ENCODE assay signal across 9 mouse cellular contexts in genomic region chr11:74866640-74867039, GRCm38 (mm10). TPM values are rescaled to one million over a fixed set of nuclear protein-coding genes. Genes with fewer than 3 reads are reported as not detected.
A peak's percentile ranks its signal among the peaks of the same experiment; 100 is the strongest.
DNase-seq lines count a peak whose midpoint lies in the region; ATAC-seq and TF ChIP-seq lines count a peak whose summit lies in the region.
"Had no signal": no experiment of that assay in that cellular context is flagged by ENCODE, and none has a peak within 500 bp of the region (broad histone marks: within the 10 kb centered on the region; RNA-seq: fewer than 3 reads in every experiment).

No protein-coding gene starts in this region.

- TF ChIP-seq CTCF in midbrain, postnatal 0 days (IDR thresholded peaks at IDR 0.05) = no peak
- no peak for TF ChIP-seq CTCF in stomach, postnatal 0 days (IDR thresholded peaks at IDR 0.05; ENCODE audit: low read depth)

- intact Hi-C loops in heart, postnatal 10 days (cut with DNase I) = no loop called here

- 89% methylated on average over 4 of the region's 4 CpGs for WGBS in midbrain, postnatal 0 days
- WGBS in midbrain, embryonic 13.5 days = 90% methylated on average over 4 of the region's 4 CpGs
- 48% methylated on average over 4 of the region's 4 CpGs for WGBS in stomach, postnatal 0 days

- peaks cover 61% of the 10 kb centered on the region for H3K36me3 ChIP-seq in midbrain, postnatal 0 days (ENCODE audit: insufficient read depth, low read length)
- peaks cover 65% of the 10 kb centered on the region for H3K36me3 ChIP-seq in midbrain, embryonic 13.5 days
- H3K36me3 ChIP-seq in stomach, postnatal 0 days (ENCODE audit: control insufficient read depth, insufficient read depth, low read length) = no peaks in the 10 kb centered on the region; the same call in 1 of the 2 replicates

- H3K4me1 ChIP-seq in midbrain, postnatal 0 days (ENCODE audit: insufficient read depth, low read length) = peaks cover 3% of the 10 kb centered on the region
- peaks cover 28% of the 10 kb centered on the region for H3K4me1 ChIP-seq in midbrain, embryonic 13.5 days (replicated peaks)
- no peaks in the 10 kb centered on the region for H3K4me1 ChIP-seq in stomach, postnatal 0 days (replicated peaks; ENCODE audit: control insufficient read depth, insufficient read depth)

- H3K27me3 ChIP-seq in midbrain, postnatal 0 days (ENCODE audit: insufficient read depth, low read length) = no peaks in the 10 kb centered on the region
- H3K27me3 ChIP-seq in midbrain, embryonic 13.5 days = no peaks in the 10 kb centered on the region
- no peaks in the 10 kb centered on the region for H3K27me3 ChIP-seq in stomach, postnatal 0 days (ENCODE audit: control insufficient read depth, insufficient read depth, low read length)
- H3K27me3 ChIP-seq: midbrain, embryonic 12.5 days had no signal

- ATAC-seq in midbrain, postnatal 0 days (ENCODE audit: low FRiP score) = no peak; the same call in 1 of the 2 replicates
- ATAC-seq in midbrain, embryonic 13.5 days = no peak
- ATAC-seq in stomach, postnatal 0 days (ENCODE audit: low FRiP score, low TSS enrichment) = peak; percentile 15; the same call in 1 of the 2 replicates
- ATAC-seq in megakaryocyte, adult 5-6 weeks (ENCODE audit: poor library complexity, severe bottlenecking) = no peak

- no peak for TF ChIP-seq EP300 in stomach, postnatal 0 days (optimal IDR thresholded peaks at IDR 0.05)

- H3K9ac ChIP-seq in midbrain, postnatal 0 days (replicated peaks; ENCODE audit: low read length, poor library complexity, severe bottlenecking) = no peak overlapping the region
- H3K9ac ChIP-seq in midbrain, embryonic 13.5 days (replicated peaks) = no peak overlapping the region
- H3K9ac ChIP-seq in stomach, postnatal 0 days (ENCODE audit: low read length) = no peak overlapping the region
- H3K9ac ChIP-seq: midbrain, embryonic 12.5 days had no signal

- no peaks in the 10 kb centered on the region for H3K9me3 ChIP-seq in midbrain, postnatal 0 days (ENCODE audit: low read length)
- H3K9me3 ChIP-seq in midbrain, embryonic 13.5 days = no peaks in the 10 kb centered on the region
- H3K9me3 ChIP-seq in stomach, postnatal 0 days (ENCODE audit: control insufficient read depth, low read length) = no peaks in the 10 kb centered on the region
- H3K9me3 ChIP-seq: midbrain, embryonic 12.5 days had no signal

- peak; percentile 69 for DNase-seq in adrenal gland, postnatal 14 days
- DNase-seq in adrenal gland, adult 8-10 months = no peak
- DNase-seq in midbrain, postnatal 0 days (ENCODE audit: low spot score) = peak; percentile 86
- peak; percentile 85 to 89 for DNase-seq in heart, postnatal 10 days
- no peak for DNase-seq in stomach, postnatal 0 days (ENCODE audit: low spot score)
- no peak for DNase-seq in T-cell, adult 2 months (ENCODE audit: low spot score)

- H3K4me3 ChIP-seq in midbrain, postnatal 0 days (ENCODE audit: low read depth, low read length) = no peak overlapping the region
- no peak overlapping the region for H3K4me3 ChIP-seq in midbrain, embryonic 13.5 days (replicated peaks)
- no peak overlapping the region for H3K4me3 ChIP-seq in stomach, postnatal 0 days (ENCODE audit: low read depth, low read length)
- H3K4me3 ChIP-seq: midbrain, embryonic 12.5 days had no signal

- 0 out of 2 replicates have a peak overlapping the region, but pooled peaks have one; percentile 6 for H3K27ac ChIP-seq in midbrain, postnatal 0 days (ENCODE audit: low read depth, low read length)
- H3K27ac ChIP-seq in midbrain, embryonic 13.5 days = no peak overlapping the region
- peak overlapping the region; percentile 56 for H3K27ac ChIP-seq in stomach, postnatal 0 days (replicated peaks)
- H3K27ac ChIP-seq: midbrain, embryonic 12.5 days had no signal

- no peak overlapping the region for H3K4me2 ChIP-seq in midbrain, postnatal 0 days (ENCODE audit: low read depth, low read length, poor library complexity, severe bottlenecking)
- no peak overlapping the region for H3K4me2 ChIP-seq in midbrain, embryonic 13.5 days (replicated peaks)
- H3K4me2 ChIP-seq in stomach, postnatal 0 days (replicated peaks; ENCODE audit: low read depth) = no peak overlapping the region
- H3K4me2 ChIP-seq: midbrain, embryonic 12.5 days had no signal

RNA-seq across cellular contexts. Expression of gene Sgsm2, which starts 30.2 kb away (rescaled TPM):
- total RNA-seq in adrenal gland, postnatal 14 days (2021) = 21.3 and 22.4 TPM in 2 replicates
- 10 to 100 TPM; 29.2 to 30.5 (median 30.0) TPM for total RNA-seq in adrenal gland, adult 8-10 months (2022)
- 49.1 and 62.8 TPM in 2 replicates for total RNA-seq in midbrain, postnatal 0 days (2014; rRNA removed)
- polyA plus RNA-seq in midbrain, postnatal 0 days (2015; fragmentation: Nextera tagmentation; extraction: Ambion mirVana) = 28.1 and 28.8 TPM in 2 replicates
- 18.8 and 20.8 TPM in 2 replicates for polyA plus RNA-seq in midbrain, embryonic 13.5 days (2015; fragmentation: Nextera tagmentation; extraction: Ambion mirVana)
- 10 to 100 TPM; 12.2 to 12.9 TPM for total RNA-seq in heart, postnatal 10 days (2021)
- polyA plus RNA-seq in stomach, postnatal 0 days (2015; fragmentation: Nextera tagmentation; extraction: Ambion mirVana) = 3.4 and 4.1 TPM in 2 replicates
- total RNA-seq in megakaryocyte, adult 5-6 weeks (2015) = 0.64 and 1.1 TPM in 2 replicates
- total RNA-seq in megakaryocyte, adult 5-6 weeks (2017) = 1.2 and 1.6 TPM in 2 replicates

RNA-seq across cellular contexts. Expression of gene Tsr1, which starts 31.2 kb away (rescaled TPM):
- 42.1 and 44.6 TPM in 2 replicates for total RNA-seq in adrenal gland, postnatal 14 days (2021)
- total RNA-seq in adrenal gland, adult 8-10 months (2022) = 10 to 100 TPM; 40.9 to 45.4 (median 41.3) TPM
- total RNA-seq in midbrain, postnatal 0 days (2014; rRNA removed) = 23.6 and 28.6 TPM in 2 replicates
- 21.2 and 22.9 TPM in 2 replicates for polyA plus RNA-seq in midbrain, postnatal 0 days (2015; fragmentation: Nextera tagmentation; extraction: Ambion mirVana)
- polyA plus RNA-seq in midbrain, embryonic 13.5 days (2015; fragmentation: Nextera tagmentation; extraction: Ambion mirVana) = 28.1 and 32.1 TPM in 2 replicates
- total RNA-seq in heart, postnatal 10 days (2021) = 10 to 100 TPM; 17.1 to 20.1 TPM
- polyA plus RNA-seq in stomach, postnatal 0 days (2015; fragmentation: Nextera tagmentation; extraction: Ambion mirVana) = 22.3 and 22.5 TPM in 2 replicates
- total RNA-seq in megakaryocyte, adult 5-6 weeks (2015) = 7.7 and 9.1 TPM in 2 replicates
- 17.3 and 18.7 TPM in 2 replicates for total RNA-seq in megakaryocyte, adult 5-6 weeks (2017)

RNA-seq across cellular contexts. Expression of gene Mnt, which starts 35.9 kb away (rescaled TPM):
- total RNA-seq in adrenal gland, postnatal 14 days (2021) = 22.8 and 29.9 TPM in 2 replicates
- total RNA-seq in adrenal gland, adult 8-10 months (2022) = 10 to 100 TPM; 24.4 to 36.0 (median 27.1) TPM
- 17.6 and 18.6 TPM in 2 replicates for total RNA-seq in midbrain, postnatal 0 days (2014; rRNA removed)
- polyA plus RNA-seq in midbrain, postnatal 0 days (2015; fragmentation: Nextera tagmentation; extraction: Ambion mirVana) = 7.4 and 8.4 TPM in 2 replicates
- 8.4 and 9.1 TPM in 2 replicates for polyA plus RNA-seq in midbrain, embryonic 13.5 days (2015; fragmentation: Nextera tagmentation; extraction: Ambion mirVana)
- total RNA-seq in heart, postnatal 10 days (2021) = 10 to 100 TPM; 12.1 to 14.6 TPM
- 2.5 and 2.6 TPM in 2 replicates for polyA plus RNA-seq in stomach, postnatal 0 days (2015; fragmentation: Nextera tagmentation; extraction: Ambion mirVana)
- total RNA-seq in megakaryocyte, adult 5-6 weeks (2015) = 14.5 and 17.0 TPM in 2 replicates
- total RNA-seq in megakaryocyte, adult 5-6 weeks (2017) = 3.8 and 6.1 TPM in 2 replicates

RNA-seq across cellular contexts. Expression of gene Smg6, which starts 59.0 kb away (rescaled TPM):
- total RNA-seq in adrenal gland, postnatal 14 days (2021) = 21.9 and 23.1 TPM in 2 replicates
- 10 to 100 TPM; 24.7 to 41.9 (median 33.3) TPM for total RNA-seq in adrenal gland, adult 8-10 months (2022)
- 26.6 and 27.7 TPM in 2 replicates for total RNA-seq in midbrain, postnatal 0 days (2014; rRNA removed)
- polyA plus RNA-seq in midbrain, postnatal 0 days (2015; fragmentation: Nextera tagmentation; extraction: Ambion mirVana) = 10.0 and 11.9 TPM in 2 replicates
- polyA plus RNA-seq in midbrain, embryonic 13.5 days (2015; fragmentation: Nextera tagmentation; extraction: Ambion mirVana) = 20.2 and 21.0 TPM in 2 replicates
- total RNA-seq in heart, postnatal 10 days (2021) = 10 to 100 TPM; 24.1 to 25.3 TPM
- polyA plus RNA-seq in stomach, postnatal 0 days (2015; fragmentation: Nextera tagmentation; extraction: Ambion mirVana) = 6.1 and 6.7 TPM in 2 replicates
- 13.4 and 15.9 TPM in 2 replicates for total RNA-seq in megakaryocyte, adult 5-6 weeks (2015)
- 18.3 and 20.5 TPM in 2 replicates for total RNA-seq in megakaryocyte, adult 5-6 weeks (2017)

RNA-seq across cellular contexts. Expression of gene Srr, which starts 59.1 kb away (rescaled TPM):
- total RNA-seq in adrenal gland, postnatal 14 days (2021) = 50.6 and 51.5 TPM in 2 replicates
- 10 to 100 TPM; 31.0 to 54.6 (median 51.0) TPM for total RNA-seq in adrenal gland, adult 8-10 months (2022)
- 40.5 and 43.1 TPM in 2 replicates for total RNA-seq in midbrain, postnatal 0 days (2014; rRNA removed)
- polyA plus RNA-seq in midbrain, postnatal 0 days (2015; fragmentation: Nextera tagmentation; extraction: Ambion mirVana) = 35.6 and 37.6 TPM in 2 replicates
- 31.5 and 32.9 TPM in 2 replicates for polyA plus RNA-seq in midbrain, embryonic 13.5 days (2015; fragmentation: Nextera tagmentation; extraction: Ambion mirVana)
- 10 to 100 TPM; 33.2 to 34.5 TPM for total RNA-seq in heart, postnatal 10 days (2021)
- 8.0 and 9.7 TPM in 2 replicates for polyA plus RNA-seq in stomach, postnatal 0 days (2015; fragmentation: Nextera tagmentation; extraction: Ambion mirVana)
- total RNA-seq in megakaryocyte, adult 5-6 weeks (2015) = 6.1 and 7.7 TPM in 2 replicates
- total RNA-seq in megakaryocyte, adult 5-6 weeks (2017) = 3.3 and 8.5 TPM in 2 replicates

Comparison
In these comparisons a context has a peak if more than half of its experiments do, and no peak if none do; other contexts are left out.
1. DNase-seq: peak in adrenal gland, postnatal 14 days (single experiment), midbrain, postnatal 0 days (single experiment) and heart, postnatal 10 days (2 of 2); none in adrenal gland, adult 8-10 months (single experiment), stomach, postnatal 0 days (single experiment) and T-cell, adult 2 months (single experiment).